Mouse (Mus musculus): ENCODE results near the gene Mbnl1.

Gene Mbnl1

DNA sequence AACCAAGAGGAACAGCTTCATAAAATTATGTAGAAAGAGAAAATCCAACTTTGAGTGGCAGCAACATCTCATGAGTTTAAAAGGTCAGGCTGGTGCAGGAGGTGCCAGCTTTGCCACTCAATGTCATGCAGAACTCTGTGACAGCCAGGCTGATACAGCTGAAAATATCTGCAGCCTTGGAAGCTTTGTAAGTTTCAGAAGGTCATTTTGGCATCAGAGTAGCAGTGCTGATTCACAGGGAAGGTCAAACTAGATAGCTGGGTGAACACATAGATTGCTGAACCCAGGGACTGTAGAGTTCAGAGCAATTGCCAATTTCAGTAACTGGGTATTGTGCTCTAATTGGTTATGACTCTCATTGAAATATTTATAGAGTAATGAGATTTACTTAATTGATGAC is 42.8 kb downstream of the Mbnl1 start:
- in situ Hi-C loops (cut with MboI, MseI), result no loop called here

DNA sequence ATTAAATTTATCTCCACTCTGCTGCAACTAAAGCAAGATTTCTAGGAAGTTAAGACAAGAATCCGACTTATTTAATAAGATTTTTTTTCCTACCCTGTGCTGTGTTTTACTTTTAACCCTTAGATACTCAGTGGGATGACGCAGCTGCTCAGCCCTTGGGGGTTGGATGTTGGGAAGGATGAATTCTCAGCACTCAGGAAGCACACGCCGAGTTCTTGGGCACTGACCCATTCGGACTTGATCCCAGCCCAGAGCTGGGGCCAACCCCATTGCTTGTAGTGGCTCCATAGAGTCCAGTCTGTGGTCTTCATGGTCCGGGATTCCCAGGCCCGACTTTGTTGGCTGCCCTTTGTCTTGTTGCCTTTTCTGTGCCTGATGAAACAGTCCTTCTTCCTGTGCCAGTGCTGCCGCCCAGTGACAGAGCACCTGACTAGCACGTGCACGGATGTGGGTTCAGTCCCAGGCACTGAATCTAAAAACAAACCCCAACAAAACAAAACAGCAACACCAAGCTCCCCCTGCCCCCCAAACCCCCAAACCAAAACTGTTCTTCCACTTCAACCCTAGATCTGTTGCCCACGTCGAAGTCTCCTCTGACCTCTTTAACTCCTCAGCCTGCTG is 43.5 kb downstream of the Mbnl1 start:
- in situ Hi-C loops (cut with MboI, MseI), result no loop called here

DNA sequence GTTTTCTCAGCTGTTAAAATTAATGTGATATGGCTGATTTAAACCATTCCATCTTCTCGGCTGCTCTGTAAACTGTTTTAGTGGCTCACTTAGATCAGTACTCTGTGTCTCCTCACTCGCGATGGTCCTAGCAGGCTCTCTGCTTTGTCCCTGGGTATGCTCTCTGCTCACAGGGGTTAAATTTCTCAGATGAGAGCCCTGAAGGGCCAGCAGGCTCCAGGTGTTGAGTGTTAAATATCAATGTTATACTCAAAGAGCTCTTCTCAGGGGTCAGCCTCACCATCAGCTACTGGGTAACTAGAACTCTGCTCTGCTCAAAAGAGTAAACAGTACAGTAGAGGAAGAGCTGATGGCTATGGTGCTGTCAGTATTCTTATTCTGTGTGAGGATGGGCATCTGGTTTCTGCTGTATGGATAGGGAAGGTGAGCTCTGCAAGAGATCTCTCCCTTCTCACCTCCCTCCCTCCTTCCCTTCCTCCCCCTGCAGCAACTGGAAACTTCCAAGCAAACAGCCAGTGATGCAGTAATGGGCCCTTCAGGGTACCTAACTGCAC is 44.7 kb downstream of the Mbnl1 start:
- in situ Hi-C loops (cut with MboI, MseI), result no loop called here

DNA sequence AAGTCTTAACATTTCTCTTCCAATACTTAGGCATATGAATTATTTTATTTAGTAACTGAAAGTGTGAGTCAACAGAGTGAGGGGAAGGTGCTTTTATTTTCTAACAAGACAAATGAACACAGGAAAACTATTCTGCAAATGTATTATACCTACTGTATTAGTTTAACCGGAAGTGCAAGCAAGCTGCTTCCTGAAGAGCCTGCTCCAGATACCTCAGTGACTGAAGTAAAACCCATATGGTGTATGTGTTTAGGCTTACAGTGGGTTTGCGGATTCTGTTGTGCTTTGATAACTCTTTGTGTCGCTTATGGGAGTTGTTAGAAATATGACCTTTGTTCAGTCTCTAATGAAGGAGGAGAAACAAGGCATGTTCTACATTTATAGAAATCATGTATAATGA is 46.7 kb downstream of the Mbnl1 start:
- in situ Hi-C loops (cut with MboI, MseI), result no loop called here

DNA sequence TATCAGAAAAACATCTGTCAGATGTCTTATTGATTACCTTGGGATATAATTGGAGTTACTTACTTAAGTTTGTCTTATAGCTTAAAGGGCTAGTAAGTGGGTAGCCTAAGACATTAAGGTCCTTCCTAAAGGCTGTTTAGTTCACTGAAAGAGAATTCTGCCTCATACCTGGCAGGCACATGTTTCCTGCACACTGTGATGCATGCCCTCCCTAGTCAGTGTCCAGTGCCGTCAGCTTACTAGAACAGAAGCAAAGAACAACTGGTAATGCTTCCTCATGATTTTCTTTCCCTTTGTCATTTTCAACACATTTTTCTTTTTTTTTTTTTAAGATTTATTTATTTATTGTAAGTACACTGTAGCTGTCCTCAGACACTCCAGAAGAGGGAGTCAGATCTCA is 51.5 kb downstream of the Mbnl1 start:
- in situ Hi-C loops (cut with MboI, MseI), result no loop called here

DNA sequence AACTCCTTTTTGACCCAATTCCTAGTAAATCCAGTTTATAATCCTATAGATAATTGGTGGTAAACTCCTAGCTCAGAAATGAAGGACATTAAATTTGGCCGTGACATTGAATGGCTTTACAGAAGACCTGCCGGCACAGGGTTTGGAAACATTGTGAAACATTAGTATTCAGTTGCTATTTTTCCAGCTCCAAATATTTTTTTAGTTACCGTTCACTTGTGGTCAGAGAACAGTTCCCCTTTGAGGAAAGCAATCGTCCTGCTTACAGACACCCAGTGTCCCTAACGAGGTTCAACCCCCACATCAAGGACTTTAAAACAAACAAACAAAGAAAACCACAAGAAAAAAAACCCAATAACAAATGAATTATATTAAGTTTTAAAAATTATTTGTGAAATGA is 58.7 kb downstream of the Mbnl1 start:
- in situ Hi-C loops (cut with MboI, MseI), result loop anchor here (10.0 kb wide), 1 partner anchor 834 kb away; the partner anchor contains the start of genes B430305J03Rik and Rap2b

DNA sequence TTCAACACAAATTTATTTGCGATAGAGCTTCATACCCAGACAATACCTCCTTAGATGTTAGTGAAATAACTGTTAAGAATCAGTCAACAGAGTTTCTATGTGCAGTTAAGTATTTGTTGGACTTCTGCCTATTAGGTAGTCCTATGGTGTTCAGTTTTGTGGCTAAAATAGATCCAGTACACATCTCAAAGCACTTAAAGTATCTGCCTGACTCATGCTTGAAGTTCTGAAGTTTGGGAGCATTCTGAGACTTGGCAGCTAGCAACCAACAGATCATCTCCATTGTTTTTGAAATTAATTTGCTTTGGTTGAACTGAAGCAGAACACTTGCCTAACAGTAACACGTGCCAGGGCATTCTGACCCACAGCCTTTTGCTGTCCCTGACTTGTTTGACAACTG is 59.2 kb downstream of the Mbnl1 start:
- in situ Hi-C loops (cut with MboI, MseI), result loop anchor here (10.0 kb wide), 1 partner anchor 833 kb away; the partner anchor contains the start of genes B430305J03Rik and Rap2b

DNA sequence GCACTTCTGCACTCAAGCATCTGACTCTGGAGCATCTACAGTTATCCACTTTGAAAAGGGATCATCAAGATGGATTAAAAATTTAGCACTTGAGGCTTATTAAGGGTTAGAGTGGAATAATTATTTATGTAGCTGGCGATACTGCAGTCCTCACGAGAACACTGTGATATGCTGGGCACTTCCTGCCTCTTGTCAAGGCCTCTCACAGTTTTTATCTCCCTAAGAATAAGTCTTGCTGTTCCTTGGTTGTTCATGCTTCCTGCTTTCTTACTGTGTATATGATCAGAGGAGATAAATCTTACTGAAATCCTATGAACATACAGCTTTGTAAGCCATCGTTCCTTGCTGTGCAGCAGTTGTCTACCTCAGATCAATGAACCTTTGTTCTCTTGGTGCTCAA is 62.6 kb downstream of the Mbnl1 start:
- in situ Hi-C loops (cut with MboI, MseI), result loop anchor here (5.0 to 10.0 kb wide), 2 partner anchors 62 to 830 kb away; partner anchors contain the start of genes B430305J03Rik and Rap2b

DNA sequence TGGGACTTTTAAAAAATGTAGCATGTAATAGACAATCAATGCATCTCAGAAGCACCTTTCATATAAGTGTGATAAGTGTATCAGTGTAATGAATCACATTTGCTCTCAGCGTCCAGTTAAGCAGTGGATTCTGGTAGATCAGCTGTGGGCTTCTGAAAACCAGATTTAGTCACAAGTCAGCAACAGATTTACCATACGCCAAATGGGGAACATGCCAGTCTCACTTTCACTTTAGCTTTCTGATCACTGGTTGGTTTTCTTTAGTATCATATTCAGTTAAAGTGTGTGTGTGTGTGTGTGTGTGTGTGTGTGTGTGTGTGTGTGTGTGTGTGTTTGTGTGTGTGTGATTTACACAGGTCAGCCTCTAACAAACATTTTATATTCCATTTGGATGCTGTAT is 64.4 kb downstream of the Mbnl1 start:
- in situ Hi-C loops (cut with MboI, MseI), result loop anchor here (5.0 to 10.0 kb wide), 2 partner anchors 60 to 828 kb away; partner anchors contain the start of genes B430305J03Rik and Rap2b

DNA sequence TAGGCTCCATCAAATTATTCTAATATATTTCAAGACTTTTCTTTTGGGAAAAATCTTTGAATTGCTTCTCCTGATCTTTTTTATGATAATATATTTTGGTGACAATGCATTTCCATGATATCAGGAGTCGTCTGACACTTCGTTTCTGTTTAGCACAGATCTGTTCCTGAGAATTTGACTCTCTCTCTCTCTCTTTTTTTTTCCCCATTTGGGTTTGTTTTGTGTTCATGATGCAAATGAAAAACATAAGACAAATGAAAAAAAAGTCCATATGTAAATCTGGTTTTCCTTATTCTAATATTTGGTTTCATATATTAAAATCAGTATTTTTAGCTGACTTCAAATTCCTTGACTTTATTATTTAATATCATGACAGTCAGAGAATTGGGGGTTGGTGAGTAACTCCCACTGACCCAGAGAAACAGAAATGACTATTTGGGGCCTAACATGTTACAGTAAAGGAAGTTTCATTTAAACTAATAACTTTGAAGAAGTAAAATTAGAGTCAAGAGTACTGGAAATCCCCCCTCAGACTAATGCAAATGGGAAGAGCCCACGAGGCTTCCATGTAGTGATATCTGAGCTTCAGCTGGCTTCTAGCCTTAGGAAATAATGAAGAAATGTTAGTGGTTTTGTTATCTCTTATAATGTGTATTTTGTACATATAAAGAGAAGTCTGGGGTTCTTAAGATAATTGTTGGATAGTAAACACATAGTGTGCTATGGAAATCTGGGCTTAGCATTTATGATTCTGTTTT is 65.8 kb downstream of the Mbnl1 start:
- in situ Hi-C loops (cut with MboI, MseI), result loop anchor here (5.0 to 10.0 kb wide), 2 partner anchors 59 to 826 kb away; partner anchors contain the start of genes B430305J03Rik and Rap2b

DNA sequence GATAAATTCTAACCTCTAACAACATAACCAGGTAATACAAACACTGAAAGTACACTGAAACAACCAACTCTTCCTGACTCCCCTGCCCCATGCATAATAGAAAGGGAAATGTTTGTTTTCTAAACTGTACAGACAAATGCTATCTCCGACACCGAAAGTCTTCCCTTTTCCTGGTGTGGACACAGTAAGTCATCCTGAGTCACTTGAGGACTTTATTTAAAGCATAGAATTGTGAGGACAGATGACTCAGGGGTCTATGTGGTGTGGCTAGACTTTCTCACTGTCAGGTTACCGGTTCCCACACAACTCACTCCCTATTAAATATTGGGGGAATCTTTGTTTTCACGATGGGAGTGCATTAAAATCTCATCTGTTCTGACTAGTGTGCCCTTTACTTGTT is 68.5 kb downstream of the Mbnl1 start:
- in situ Hi-C loops (cut with MboI, MseI), result no loop called here

DNA sequence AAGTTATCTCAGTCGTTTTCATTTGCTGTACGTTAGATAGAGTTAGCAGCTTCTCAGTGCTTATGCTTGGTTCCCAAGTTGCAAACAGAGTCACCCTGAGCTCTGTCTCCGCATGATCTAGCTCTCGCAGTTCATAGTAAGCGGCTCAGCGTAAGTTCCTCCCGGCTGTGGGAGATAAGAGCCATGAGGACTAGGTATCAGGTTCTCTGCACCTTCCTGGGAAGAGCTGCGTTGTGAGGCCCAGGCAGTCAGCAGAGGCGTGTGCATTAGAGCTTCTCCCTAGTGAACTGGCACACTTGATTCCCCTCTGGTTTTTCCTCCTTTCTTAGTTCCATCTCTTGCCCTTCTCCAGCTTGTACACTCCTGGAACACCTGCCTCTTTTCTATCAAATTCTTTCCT is 73.6 kb downstream of the Mbnl1 start:
- in situ Hi-C loops (cut with MboI, MseI), result no loop called here

DNA sequence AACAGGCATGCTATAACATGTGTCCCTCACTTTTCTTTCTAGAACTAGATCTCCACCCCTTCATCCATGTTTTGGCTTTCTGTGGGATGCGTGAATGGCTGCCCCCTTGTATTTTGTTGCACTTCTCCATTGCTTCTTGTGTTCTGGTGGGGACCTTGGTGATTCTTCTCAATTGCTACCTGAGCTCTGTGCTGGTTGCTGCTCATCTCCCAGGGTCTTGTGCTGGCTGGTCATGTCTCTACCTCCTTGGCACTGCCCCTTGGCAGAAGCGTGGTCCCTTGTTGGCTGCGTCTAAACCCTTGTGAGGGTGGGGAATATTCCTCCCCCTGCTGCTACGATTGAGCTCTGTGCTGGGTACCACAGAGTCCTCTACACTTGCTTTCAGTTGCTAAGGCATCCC is 74.3 kb downstream of the Mbnl1 start:
- in situ Hi-C loops (cut with MboI, MseI), result no loop called here

DNA sequence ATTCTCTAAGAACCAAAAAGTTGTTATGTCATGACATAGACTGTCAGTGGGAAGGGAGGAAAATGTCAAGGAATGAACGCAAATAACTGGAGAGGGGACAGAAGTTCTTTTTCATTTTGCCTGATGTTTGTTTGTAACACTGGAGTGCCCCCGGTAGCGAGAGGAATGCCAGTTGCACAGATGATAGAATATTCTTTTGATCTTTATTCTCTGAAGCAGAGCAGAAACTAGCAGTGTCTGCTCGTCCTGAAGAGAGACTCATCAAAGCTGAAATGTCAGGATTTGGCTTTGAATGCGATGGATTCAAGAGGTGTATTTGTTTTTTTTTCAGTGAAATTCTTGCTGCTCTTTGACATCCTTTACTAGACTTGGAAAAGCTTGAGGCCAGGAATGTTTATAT is 77.9 kb downstream of the Mbnl1 start:
- in situ Hi-C loops (cut with MboI, MseI), result no loop called here

DNA sequence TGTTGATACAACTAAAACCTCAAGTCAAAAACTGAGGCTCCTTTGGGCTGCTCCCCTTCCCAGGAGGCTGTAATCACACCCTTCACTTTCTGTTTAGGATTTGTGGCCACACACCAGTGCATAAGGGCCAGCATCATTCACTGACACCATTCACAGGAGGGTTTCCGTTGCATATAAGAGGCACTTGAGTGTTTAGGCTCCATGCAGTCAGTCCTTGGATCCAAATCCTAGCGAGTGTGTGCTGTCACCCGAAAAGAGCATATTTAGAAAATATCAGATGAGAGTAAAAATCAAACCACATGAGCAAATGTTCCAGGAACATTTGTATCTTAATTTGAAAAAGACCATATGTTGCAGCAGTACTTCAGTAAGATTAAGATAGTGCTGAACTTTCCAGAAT is 79.0 kb downstream of the Mbnl1 start:
- in situ Hi-C loops (cut with MboI, MseI), result no loop called here

DNA sequence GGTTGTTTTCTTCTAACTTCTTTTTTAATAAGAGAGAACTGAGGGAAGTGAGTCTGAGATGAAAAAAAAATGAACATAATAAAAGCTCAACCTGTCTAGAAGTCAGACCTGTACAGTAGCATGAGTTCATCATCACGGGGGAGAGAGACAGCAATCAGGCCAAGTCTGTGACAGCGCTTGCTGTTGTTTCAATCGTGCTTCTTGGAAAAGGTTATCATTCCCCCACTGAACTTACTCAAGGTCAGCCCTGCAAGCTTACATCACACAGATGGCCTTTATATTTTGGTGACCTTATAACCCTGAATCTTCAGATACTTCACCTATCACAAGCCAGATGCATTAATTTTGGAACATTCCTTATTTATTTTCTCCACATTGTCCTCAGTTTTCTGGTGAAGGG is 80.4 kb downstream of the Mbnl1 start:
- in situ Hi-C loops (cut with MboI, MseI), result no loop called here

DNA sequence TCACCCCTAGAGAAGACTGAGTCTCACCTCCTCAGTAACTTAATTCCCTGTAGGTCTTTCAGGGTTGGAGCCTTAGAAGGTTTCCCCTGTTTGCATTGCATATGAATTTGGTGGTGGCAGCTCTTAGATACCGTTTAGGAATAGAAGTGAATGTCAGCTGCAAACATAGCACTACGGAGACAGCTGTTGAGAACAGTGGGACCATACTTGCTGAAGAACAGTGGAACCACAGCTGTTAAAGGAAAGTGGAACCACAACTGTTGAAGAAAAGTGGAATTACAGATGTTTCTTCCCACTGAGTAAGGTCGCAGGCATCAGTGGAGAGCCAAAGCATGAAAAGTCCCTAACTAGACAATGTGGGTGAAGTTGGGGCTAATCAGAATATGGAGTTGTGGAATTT is 84.0 kb downstream of the Mbnl1 start:
- in situ Hi-C loops (cut with MboI, MseI), result no loop called here

DNA sequence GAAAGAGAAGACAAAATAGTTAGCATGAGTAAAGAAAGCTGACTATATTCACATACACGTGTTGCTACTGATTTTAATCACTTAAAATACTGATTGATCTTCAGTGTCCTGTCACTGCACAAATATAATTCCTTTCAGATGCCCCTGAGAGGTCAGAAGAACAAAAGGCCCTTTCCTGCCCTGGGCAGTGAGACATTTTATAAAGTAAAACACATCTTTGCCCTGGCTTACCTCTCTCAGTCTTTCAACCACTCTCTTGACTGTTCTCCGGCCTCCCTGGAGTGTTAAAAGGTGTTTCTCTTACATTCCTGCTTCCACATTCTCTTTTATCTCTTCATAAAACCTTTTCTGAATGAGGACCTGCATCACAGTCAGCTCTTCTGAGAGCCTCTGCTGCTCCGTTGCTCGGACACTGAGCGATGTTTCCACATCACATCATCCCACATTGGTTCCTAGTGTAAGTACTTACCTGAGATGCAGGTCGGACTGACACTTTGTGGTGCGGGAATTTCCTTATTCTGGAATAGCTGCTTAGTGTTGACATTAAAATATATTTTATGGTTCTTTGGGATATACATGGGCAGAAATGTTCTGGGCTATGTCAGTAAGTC is 85.7 kb downstream of the Mbnl1 start:
- in situ Hi-C loops (cut with MboI, MseI), result no loop called here

DNA sequence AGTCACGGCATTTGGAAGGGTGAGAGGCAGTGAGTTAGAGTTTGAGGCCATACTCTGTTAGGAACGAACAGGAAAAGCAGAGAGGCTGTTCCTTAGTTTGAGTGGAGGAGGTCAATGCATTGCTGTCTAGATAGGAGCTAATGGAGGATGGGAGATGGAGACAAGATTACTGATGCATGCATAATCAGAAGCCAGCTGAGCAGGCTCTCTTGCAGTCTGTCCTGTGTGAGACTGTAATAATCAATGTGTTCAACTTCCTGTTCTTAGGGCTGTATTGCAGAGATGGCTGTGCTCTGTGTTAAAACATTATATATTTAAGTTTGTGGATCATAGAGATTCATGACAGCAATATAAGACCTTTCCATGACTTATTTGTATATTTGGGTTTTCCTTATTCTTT is 87.1 kb downstream of the Mbnl1 start:
- in situ Hi-C loops (cut with MboI, MseI), result no loop called here

DNA sequence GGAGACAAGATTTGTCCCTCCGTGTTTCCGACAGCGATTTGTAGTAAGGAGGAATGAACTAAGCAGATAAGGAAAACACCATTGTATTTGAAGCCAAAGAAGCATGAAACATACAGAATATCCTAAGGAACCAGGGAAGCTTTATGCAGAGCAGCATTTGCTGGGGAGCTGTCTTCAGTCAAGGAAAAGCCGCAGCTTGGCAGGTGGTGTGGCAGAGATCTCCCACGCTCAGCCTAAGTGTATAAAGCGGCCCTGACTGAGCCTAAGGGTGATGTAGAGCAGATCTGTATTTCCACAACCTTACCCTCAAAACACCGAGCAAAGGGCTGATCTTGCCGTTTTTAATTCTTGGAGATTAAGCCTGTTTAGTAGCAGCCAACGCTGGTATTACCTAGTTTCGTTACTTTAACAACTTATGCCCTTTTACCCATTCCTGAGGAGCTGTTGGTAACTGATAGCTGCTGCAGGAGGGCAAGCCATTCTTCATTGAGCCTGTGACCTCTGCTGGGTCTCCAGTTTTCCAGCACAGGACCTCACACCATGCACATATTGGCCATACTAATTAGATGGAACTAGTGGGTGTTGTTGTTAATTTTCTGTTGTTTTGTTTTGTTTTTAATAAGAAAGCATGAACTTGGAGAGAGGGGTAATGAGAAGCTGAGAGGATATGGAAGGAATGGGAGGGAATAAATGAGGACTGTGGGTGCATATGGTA is 91.1 kb downstream of the Mbnl1 start:
- in situ Hi-C loops (cut with MboI, MseI), result no loop called here

DNA sequence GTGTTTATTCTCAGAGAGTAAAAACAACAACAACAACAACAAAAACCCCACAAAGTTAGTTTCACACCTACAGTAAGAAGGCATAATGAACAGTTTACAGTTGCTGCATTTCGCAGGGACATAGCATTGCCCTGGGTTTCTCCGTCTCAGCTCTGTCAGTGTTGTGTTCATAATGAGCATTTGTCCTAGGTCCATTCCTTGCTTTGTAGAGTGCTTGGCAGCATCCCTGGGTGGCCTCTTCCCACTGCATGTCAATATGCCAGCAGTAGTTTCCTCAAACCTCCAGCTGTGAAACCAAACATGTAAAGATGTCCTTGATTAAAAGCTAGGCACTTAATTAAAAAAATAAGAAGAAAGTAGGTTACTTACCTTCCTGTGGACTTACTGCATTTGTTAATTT is 91.6 kb downstream of the Mbnl1 start:
- in situ Hi-C loops (cut with MboI, MseI), result no loop called here

DNA sequence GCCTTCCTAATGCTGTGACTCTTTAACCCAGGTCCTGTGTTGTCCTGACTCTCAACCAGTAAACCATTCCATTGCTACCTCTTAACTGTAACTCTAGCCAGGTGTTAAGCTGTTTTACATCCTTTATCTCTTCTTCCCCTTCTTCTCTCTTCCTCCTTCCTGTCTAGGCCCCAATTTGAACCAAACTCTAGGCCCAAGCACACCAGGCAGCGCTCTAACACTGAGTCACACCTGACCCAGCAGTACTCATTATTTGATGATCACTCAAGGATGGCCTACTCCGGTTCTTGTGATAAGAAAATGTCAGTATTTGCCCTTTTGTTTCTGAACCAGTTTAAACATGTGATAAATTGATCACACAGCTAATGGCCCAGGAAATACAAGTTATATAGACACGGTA is 92.6 kb downstream of the Mbnl1 start:
- in situ Hi-C loops (cut with MboI, MseI), result no loop called here
